Mouse (Mus musculus) heart, postnatal 0 days (tissue): ENCODE data around the gene Dnah1. TPM values are rescaled to one million over a fixed set of nuclear protein-coding genes. Genes with fewer than 3 reads are reported as not detected.

ENCODE experiments used
- ATAC-seq: fragments of 200-750 bp; cut with Nextera tagmentation; 2 replicates; pipeline ENCODE4 v1.8.0; 2017; ENCODE audit warnings: low read depth, moderate number of reproducible peaks, moderate library complexity; ENCODE audit not compliant: insufficient read depth
- DNase-seq: peaks from one replicate; pipeline ENCODE4 v3.0.0-alpha.2; 2016; ENCODE audit warnings: low spot score
- H3K27ac ChIP-seq: fragments of 300-500 bp; sonication (generic); 2 replicates; pipeline ENCODE4 v1.5.1; 2014; ENCODE audit warnings: low read depth, mild to moderate bottlenecking
- H3K27me3 ChIP-seq: fragments of 300-500 bp; sonication (generic); 2 replicates; pipeline ENCODE4 v1.6.1; 2014; ENCODE audit warnings: low read length, mixed read lengths; ENCODE audit not compliant: control insufficient read depth, insufficient read depth
- H3K36me3 ChIP-seq: fragments of 300-500 bp; sonication (generic); replicated peaks from 2 replicates; pipeline ENCODE4 v1.6.1; 2014; ENCODE audit warnings: low read length, mixed read lengths; ENCODE audit not compliant: control insufficient read depth, insufficient read depth
- H3K4me1 ChIP-seq: fragments of 300-500 bp; sonication (generic); 2 replicates; pipeline ENCODE4 v1.6.1; 2014; ENCODE audit warnings: antibody characterized with exemption; ENCODE audit not compliant: control insufficient read depth, insufficient read depth
- H3K4me2 ChIP-seq: fragments of 300-500 bp; sonication (generic); 2 replicates; pipeline ENCODE4 v1.6.1; 2014; ENCODE audit warnings: low read depth, mild to moderate bottlenecking, low read length, moderate library complexity
- H3K4me3 ChIP-seq: fragments of 300-500 bp; sonication (generic); 2 replicates; pipeline ENCODE4 v1.5.1; 2014; ENCODE audit warnings: low read depth, low read length
- H3K9ac ChIP-seq: fragments of 300-500 bp; sonication (generic); replicated peaks from 2 replicates; pipeline ENCODE4 v1.6.1; 2014; ENCODE audit warnings: low read depth, low read length, mixed read lengths
- H3K9me3 ChIP-seq: fragments of 300-500 bp; sonication (generic); replicated peaks from 2 replicates; pipeline ENCODE4 v1.6.1; 2016; ENCODE audit warnings: low read length; ENCODE audit not compliant: control insufficient read depth
- CTCF ChIP-seq: IDR thresholded peaks from 2 replicates; pipeline ENCODE4 v1.5.1; 2016; ENCODE audit warnings: antibody characterized with exemption, control low read depth, low read depth
- EP300 ChIP-seq: IDR thresholded peaks from 2 replicates; pipeline ENCODE4 v1.6.1; 2016; ENCODE audit warnings: antibody characterized with exemption, low read depth
- WGBS: fragments of 180-500 bp; shearing (Covaris S2); extraction: QIAGEN DNeasy Blood & Tissue Kit; methylation state at CpG from one replicate; pipeline ENCODE4 v1.1.7; 2014; 5-methylcytosine and 5-hydroxymethylcytosine counted together
- polyA plus RNA-seq: library from polyadenylated mRNA; unstranded; fragments of >200 nt; fragmentation: Nextera tagmentation; extraction: Ambion mirVana; gene quantifications from 2 replicates; pipeline ENCODE4 v1.2.1, GENCODE M21; 2015
- total RNA-seq: library from RNA; depleted of rRNA; stranded (reverse); fragments of >200 nt; gene quantifications from 2 replicates; pipeline ENCODE4 v1.2.3, GENCODE M21; 2014; ENCODE audit warnings: low replicate concordance

Gene Dnah1
- total and polyA plus RNA-seq, 2 experiments from 2014 or later, result 0.08 to 0.10 TPM

DNA sequence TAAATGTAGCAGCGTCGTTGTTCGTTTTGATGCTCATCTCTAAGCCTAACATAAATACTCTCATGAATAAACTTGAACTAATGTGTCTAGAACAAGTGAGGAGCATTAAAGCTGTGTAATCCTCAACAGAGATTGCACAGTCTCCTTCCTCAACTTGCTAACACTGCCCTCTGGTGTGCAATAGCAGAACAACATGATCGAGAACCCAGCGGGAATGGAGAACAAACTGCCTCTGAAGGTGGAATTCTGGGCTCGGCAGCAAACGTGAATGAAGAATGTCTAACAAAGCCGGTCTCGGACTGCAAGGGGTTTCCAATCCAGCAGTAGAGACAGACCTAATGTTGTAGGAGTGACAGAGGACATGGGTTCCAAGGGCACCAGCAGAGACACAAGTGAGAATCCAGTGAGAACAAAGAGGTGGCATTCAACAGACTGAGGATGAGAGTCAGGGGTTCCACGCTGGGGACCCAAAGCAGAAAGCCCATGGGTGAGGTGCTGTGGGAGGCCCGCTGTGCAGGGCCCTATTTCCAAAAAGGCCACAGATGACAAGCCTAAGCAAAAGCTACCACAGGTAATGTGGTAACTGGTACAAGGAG, 89.6 kb downstream of the Dnah1 start:
- 12% methylated on average over 11 of the region's 11 CpGs for WGBS
- Histone ChIP-seq H3K36me3 (no peaks in the 10 kb centered on the region; the same call in 1 of the 2 replicates), H3K4me2 (no peak overlapping the region), H3K9me3 (no peaks in the 10 kb centered on the region), H3K27ac (peak overlapping the region; percentile 66), H3K4me3 (no peak overlapping the region), H3K9ac (no peak overlapping the region), H3K27me3 (no peaks in the 10 kb centered on the region), H3K4me1 (peaks cover 14% of the 10 kb centered on the region; the same call in 1 of the 2 replicates)
- peak; percentile 34 for ATAC-seq
- peak; percentile 85 for DNase-seq
- no peak for TF ChIP-seq EP300
- TF ChIP-seq CTCF, result peak; percentile 98

GRCm38 (mm10) chr14:31233070-31233995, 90.4 kb downstream of the Dnah1 start:
- TF ChIP-seq CTCF, result no peak
- TF ChIP-seq EP300, result peak; percentile 82
- no peak overlapping the region for H3K9ac ChIP-seq
- peaks cover 14% of the 10 kb centered on the region; the same call in 1 of the 2 replicates for H3K4me1 ChIP-seq
- H3K4me2 ChIP-seq, result no peak overlapping the region
- ATAC-seq, result peak; percentile 54
- no peaks in the 10 kb centered on the region; the same call in 1 of the 2 replicates for H3K36me3 ChIP-seq
- WGBS, result 68% methylated on average over 14 of the region's 14 CpGs
- H3K27ac ChIP-seq, result peak overlapping the region; percentile 66
- no peak overlapping the region for H3K4me3 ChIP-seq
- no peaks in the 10 kb centered on the region for H3K9me3 ChIP-seq
- H3K27me3 ChIP-seq, result no peaks in the 10 kb centered on the region
- peak; percentile 15 for DNase-seq

DNA sequence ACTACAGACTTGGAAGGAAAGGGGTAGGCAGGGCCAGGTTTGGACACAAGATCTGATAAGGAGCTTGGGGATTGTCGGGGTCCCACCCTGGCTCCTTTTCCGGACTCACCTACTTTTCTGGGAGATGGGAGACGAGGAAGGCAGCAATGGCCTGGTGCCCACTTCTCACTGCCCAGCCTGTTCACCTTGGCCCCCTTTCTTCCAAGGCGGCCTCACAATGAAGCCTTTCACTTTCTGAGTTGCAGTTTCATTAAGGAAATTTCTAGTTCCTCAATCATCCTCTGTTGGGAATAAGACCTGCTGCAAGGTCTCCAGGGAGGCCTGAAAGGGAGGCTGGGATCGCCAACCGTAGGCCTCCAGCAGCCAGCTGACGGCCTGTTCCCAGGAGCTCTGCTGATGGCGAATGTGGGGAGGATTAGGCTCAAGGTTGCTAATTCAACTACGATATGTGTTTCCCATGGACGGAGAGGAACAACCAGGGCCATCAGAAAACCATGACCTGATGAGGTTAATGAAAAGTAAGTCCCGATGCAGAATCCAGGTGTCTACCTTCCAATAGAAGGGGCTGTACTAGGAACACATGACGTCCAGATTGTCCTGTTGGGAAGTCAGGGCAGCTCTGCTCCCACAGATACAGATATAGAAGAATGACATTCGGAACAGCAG, 91.2 kb downstream of the Dnah1 start:
- H3K9ac ChIP-seq, result no peak overlapping the region
- peak overlapping the region; percentile 66 for H3K27ac ChIP-seq
- no peak for DNase-seq
- peaks cover 20% of the 10 kb centered on the region for H3K4me1 ChIP-seq
- ATAC-seq, result no peak
- no peaks in the 10 kb centered on the region for H3K27me3 ChIP-seq
- H3K4me2 ChIP-seq, result no peak overlapping the region
- TF ChIP-seq CTCF, result no peak
- TF ChIP-seq EP300, result no peak
- H3K9me3 ChIP-seq, result no peaks in the 10 kb centered on the region
- no peaks in the 10 kb centered on the region for H3K36me3 ChIP-seq
- no peak overlapping the region for H3K4me3 ChIP-seq
- 62% methylated on average over 13 of the region's 13 CpGs for WGBS

- Histone ChIP-seq H3K27me3 (no peaks in the 10 kb centered on the region), H3K9ac (no peak overlapping the region), H3K4me2 (no peak overlapping the region), H3K4me1 (peaks cover 31% of the 10 kb centered on the region), H3K36me3 (no peaks in the 10 kb centered on the region), H3K9me3 (no peaks in the 10 kb centered on the region), H3K27ac (peak overlapping the region; percentile 33; the same call in 1 of the 2 replicates), H3K4me3 (no peak overlapping the region)
- no peak for TF ChIP-seq EP300
- TF ChIP-seq CTCF, result no peak
- no peak for DNase-seq
- WGBS, result 55% methylated on average over 8 of the region's 8 CpGs
- ATAC-seq, result no peak
Observed at GRCm38 (mm10) chr14:31230442-31230841, 93.3 kb downstream of the Dnah1 start.

GRCm38 (mm10) chr14:31228234-31228633, 95.5 kb downstream of the Dnah1 start:
- no peak for DNase-seq
- Histone ChIP-seq H3K4me3 (no peak overlapping the region), H3K36me3 (no peaks in the 10 kb centered on the region), H3K27me3 (no peaks in the 10 kb centered on the region), H3K4me1 (peaks cover 41% of the 10 kb centered on the region), H3K9ac (no peak overlapping the region), H3K4me2 (no peak overlapping the region), H3K9me3 (no peaks in the 10 kb centered on the region), H3K27ac (peak overlapping the region; percentile 39)
- 65% methylated on average over 6 of the region's 6 CpGs for WGBS
- no peak for ATAC-seq
- TF ChIP-seq EP300 (0 out of 2 replicates have a peak, but pooled peaks have one; percentile 29), CTCF (no peak)
